Mouse (Mus musculus) frontal cortex, postnatal 25 days (tissue): ENCODE measurements around the gene Srsf4.

Experiments
- DNase-seq, 2 experiments: peaks; one replicate each; pipeline ENCODE4 v3.0.0; 2022; ENCODE audit warnings: low spot score in 2 of 2

Srsf4 gene

GRCm38 (mm10) chr4:131873293-131874168, at the start of gene Srsf4:
Gene Srsf4 (plus strand): TSS chr4:131873617.
- DNase-seq: peak; percentile 74 to 82

GRCm38 (mm10) chr4:131824939-131825338, 48.5 kb upstream of the Srsf4 start:
- no peak for DNase-seq

- no peak for DNase-seq
Observed at GRCm38 (mm10) chr4:131825830-131826229, 47.6 kb upstream of the Srsf4 start.

GRCm38 (mm10) chr4:131826905-131827304, 46.5 kb upstream of the Srsf4 start:
- DNase-seq: no peak

- DNase-seq: no peak
Observed at GRCm38 (mm10) chr4:131829123-131829522, 44.3 kb upstream of the Srsf4 start.

GRCm38 (mm10) chr4:131831546-131832045, 41.8 kb upstream of the Srsf4 start:
- no peak for DNase-seq

- DNase-seq: no peak
Observed at GRCm38 (mm10) chr4:131832759-131833407, 40.5 kb upstream of the Srsf4 start.

- DNase-seq: peak in 1 of 2 experiments; percentile 36
Observed at GRCm38 (mm10) chr4:131833971-131834609, 39.3 kb upstream of the Srsf4 start.

GRCm38 (mm10) chr4:131836351-131836881, 37.0 kb upstream of the Srsf4 start:
- no peak for DNase-seq

- no peak for DNase-seq
Observed at GRCm38 (mm10) chr4:131836891-131837491, 36.4 kb upstream of the Srsf4 start.

- DNase-seq: peak; percentile 91 to 93
Observed at GRCm38 (mm10) chr4:131837872-131838524, 35.4 kb upstream of the Srsf4 start, which contains the start of gene Ptpru. Gene Ptpru (minus strand): TSS chr4:131838288.

GRCm38 (mm10) chr4:131843290-131843743, 30.1 kb upstream of the Srsf4 start, which contains the start of gene Mecr:
Gene Mecr (plus strand): TSS chr4:131843470.
- peak; percentile 88 to 92 for DNase-seq

GRCm38 (mm10) chr4:131845991-131846778, 27.2 kb upstream of the Srsf4 start:
- no peak for DNase-seq

GRCm38 (mm10) chr4:131848082-131848481, 25.3 kb upstream of the Srsf4 start:
- no peak for DNase-seq

- DNase-seq: peak in 1 of 2 experiments; percentile 23
Observed at GRCm38 (mm10) chr4:131849986-131850638, 23.3 kb upstream of the Srsf4 start.

GRCm38 (mm10) chr4:131854950-131855349, 18.5 kb upstream of the Srsf4 start:
- no peak for DNase-seq

GRCm38 (mm10) chr4:131860492-131861340, 12.7 kb upstream of the Srsf4 start:
- peak; percentile 71 to 78 for DNase-seq

- DNase-seq: no peak
Observed at GRCm38 (mm10) chr4:131861341-131861739, 12.1 kb upstream of the Srsf4 start.
